Mouse (Mus musculus): ENCODE measurements around the gene Krtap19-2. TPM values are rescaled to one million over a fixed set of nuclear protein-coding genes. Genes with fewer than 3 reads are reported as not detected.

The Krtap19-2 gene
- not detected in 2 replicates for polyA plus RNA-seq (2016; fragmentation: Nextera tagmentation; extraction: Ambion mirVana)

DNA sequence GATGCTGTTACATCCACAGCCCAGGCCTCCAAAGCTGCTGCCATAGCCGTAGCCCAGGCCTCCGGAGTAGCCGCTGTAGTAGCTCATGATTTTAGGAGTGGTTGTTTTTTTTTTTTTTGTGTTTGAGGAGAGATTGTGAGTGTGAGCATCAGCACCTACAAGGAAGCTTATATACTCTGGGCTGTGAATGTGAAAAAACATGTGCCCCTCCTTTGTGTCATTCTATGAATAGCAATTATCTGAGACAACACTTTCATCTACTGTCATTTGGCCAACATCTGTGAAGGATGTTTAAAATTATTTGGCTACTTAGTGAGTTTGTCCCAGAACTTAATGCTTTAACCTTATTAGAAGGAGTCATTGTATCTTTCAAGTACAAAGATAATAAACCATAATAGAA is at the start of gene Krtap19-2:
TSS of gene Krtap19-2 (minus strand) at position 101 of the 400 bp plus-strand sequence.
- DNase-seq (ENCODE audit: low spot score), result no peak
- Histone ChIP-seq H3K27me3 (ENCODE audit: low read depth, poor library complexity, severe bottlenecking) (no peaks in the 10 kb centered on the region), H3K36me3 (no peaks in the 10 kb centered on the region), H3K4me1 (no peaks in the 10 kb centered on the region), H3K4me3 (no peak within 1 kb of the TSS), H3K9me3 (replicated peaks) (no peaks in the 10 kb centered on the region), H3K27ac (replicated peaks) (no peak within 1 kb of the TSS)
- WGBS, result 94% methylated on average over 3 of the region's 3 CpGs

DNA sequence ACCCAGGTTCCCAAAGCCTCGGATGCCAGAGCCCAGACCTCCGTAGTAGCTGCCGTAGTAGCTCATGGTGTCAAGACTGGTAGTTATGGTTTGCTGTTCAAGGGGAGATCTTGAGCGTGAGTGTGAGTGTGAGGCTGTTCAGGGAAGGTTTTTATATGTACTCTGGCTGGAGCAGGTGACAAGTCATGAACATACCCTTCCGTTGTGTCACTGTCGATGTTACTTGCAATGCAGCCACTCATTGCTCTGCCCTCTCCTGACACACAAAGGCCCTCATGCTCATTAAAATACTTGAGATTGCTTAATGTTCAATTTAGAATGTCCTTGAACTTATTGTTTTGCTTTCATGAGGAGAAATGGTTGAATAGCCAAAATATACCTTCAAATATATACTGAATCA is 22.3 kb upstream of the Krtap19-2 start, which contains the start of gene Krtap19-5:
TSS of gene Krtap19-5 (minus strand) at position 101 of the 400 bp plus-strand sequence.
- no peaks in the 10 kb centered on the region for H3K4me1 ChIP-seq
- H3K27ac ChIP-seq (replicated peaks), result no peak within 1 kb of the TSS
- H3K36me3 ChIP-seq, result no peaks in the 10 kb centered on the region
- H3K9me3 ChIP-seq (replicated peaks), result no peaks in the 10 kb centered on the region
- DNase-seq (ENCODE audit: low spot score), result no peak
- no peaks in the 10 kb centered on the region for H3K27me3 ChIP-seq (ENCODE audit: low read depth, poor library complexity, severe bottlenecking)
- no peak within 1 kb of the TSS for H3K4me3 ChIP-seq
- 96% methylated on average over 6 of the region's 6 CpGs for WGBS

DNA sequence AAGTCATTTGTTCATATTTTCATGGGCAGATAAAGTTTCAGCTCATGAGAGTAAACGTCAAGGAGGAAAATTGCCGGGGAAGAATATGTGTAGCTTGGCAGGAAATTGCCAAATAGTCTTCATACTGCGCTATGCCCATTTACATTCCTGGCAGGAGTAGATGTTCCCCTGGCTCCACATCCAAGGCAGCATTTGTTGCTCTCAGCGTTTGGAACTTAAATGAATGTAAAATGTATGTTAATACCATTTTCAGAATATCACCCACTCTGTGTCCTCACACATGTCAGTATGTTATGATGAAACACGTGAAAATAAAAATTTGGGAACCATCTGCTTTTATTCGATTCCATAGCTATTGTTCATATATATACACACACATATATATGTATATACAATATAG is 12.8 kb upstream of the Krtap19-2 start:
- no peaks in the 10 kb centered on the region for H3K36me3 ChIP-seq
- no peaks in the 10 kb centered on the region for H3K9me3 ChIP-seq (replicated peaks)
- H3K4me1 ChIP-seq, result no peaks in the 10 kb centered on the region
- no peak for DNase-seq (ENCODE audit: low spot score)
- H3K27ac ChIP-seq (replicated peaks), result no peak overlapping the region
- no peaks in the 10 kb centered on the region for H3K27me3 ChIP-seq (ENCODE audit: low read depth, poor library complexity, severe bottlenecking)
- WGBS, result 93% methylated on average over 6 of the region's 6 CpGs
- no peak overlapping the region for H3K4me3 ChIP-seq

DNA sequence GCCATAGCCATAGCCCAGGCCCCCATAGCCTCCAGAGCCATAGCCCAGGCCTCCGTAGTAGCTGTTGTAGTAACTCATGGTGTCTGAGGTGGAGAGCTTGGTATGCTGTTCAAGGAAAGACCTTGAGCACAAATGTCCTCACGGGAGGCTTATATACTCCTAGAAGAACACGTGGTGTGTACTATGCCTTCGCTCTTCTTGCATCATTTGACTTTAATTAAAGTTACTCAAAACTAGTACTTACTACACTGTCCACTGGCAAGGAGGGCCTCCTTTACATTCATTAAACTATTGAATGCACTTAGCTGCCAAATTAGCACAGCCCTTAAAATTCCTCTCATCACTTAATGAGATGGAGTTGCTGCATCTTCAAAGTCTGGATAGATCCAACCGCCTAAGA is 10.9 kb upstream of the Krtap19-2 start, which contains the start of gene Krtap19-4:
TSS of gene Krtap19-4 (minus strand) at position 101 of the 400 bp plus-strand sequence.
- 93% methylated on average over 5 of the region's 5 CpGs for WGBS
- H3K27me3 ChIP-seq (ENCODE audit: low read depth, poor library complexity, severe bottlenecking), result no peaks in the 10 kb centered on the region
- H3K27ac ChIP-seq (replicated peaks), result no peak within 1 kb of the TSS
- H3K9me3 ChIP-seq (replicated peaks), result no peaks in the 10 kb centered on the region
- H3K36me3 ChIP-seq, result no peaks in the 10 kb centered on the region
- DNase-seq (ENCODE audit: low spot score), result no peak
- no peak within 1 kb of the TSS for H3K4me3 ChIP-seq
- H3K4me1 ChIP-seq, result no peaks in the 10 kb centered on the region

DNA sequence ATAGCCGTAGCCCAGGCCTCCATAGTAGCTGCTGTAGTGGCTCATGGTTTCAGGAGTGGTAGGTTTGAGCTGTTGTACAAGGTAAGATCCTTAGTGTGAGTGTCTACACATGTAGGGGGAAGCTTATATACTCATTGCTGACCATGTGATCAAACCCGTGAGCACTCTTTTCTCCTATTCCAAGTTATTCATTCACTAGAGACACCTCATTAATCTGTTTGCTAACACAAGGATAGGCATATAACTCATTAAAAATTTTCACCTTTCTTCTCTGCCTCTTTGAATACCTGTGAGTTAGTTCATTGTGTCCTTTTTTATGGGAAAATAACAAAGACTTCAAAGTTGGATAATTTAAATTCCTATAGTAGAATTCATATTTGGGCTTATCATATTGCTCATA is 3.9 kb upstream of the Krtap19-2 start, which contains the start of gene Krtap19-3:
TSS of gene Krtap19-3 (minus strand) at position 101 of the 400 bp plus-strand sequence.
- Histone ChIP-seq H3K27me3 (ENCODE audit: low read depth, poor library complexity, severe bottlenecking) (no peaks in the 10 kb centered on the region), H3K36me3 (no peaks in the 10 kb centered on the region), H3K27ac (replicated peaks) (no peak within 1 kb of the TSS), H3K4me3 (no peak within 1 kb of the TSS), H3K9me3 (replicated peaks) (no peaks in the 10 kb centered on the region), H3K4me1 (no peaks in the 10 kb centered on the region)
- DNase-seq (ENCODE audit: low spot score), result no peak
- 89% methylated on average over 2 of the region's 2 CpGs for WGBS

DNA sequence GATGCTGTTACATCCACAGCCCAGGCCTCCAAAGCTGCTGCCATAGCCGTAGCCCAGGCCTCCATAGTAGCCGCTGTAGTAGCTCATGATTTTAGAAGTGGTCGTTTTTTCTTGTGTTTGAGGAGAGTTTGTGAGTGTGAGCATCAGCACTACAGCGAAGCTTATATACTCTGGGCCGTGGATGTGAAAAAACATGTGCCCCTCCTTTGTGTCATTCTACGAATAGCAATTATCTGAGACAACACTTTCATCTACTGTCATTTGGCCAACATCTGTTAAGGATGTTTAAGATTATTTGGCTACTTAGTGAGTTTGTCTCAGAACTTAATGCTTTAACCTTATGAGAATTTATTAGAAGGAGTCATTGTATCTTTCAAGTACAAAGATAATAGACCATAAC is 4.8 kb downstream of the Krtap19-2 start, which contains the start of gene Krtap19-1:
TSS of gene Krtap19-1 (minus strand) at position 101 of the 400 bp plus-strand sequence.
- Histone ChIP-seq H3K4me1 (no peaks in the 10 kb centered on the region), H3K36me3 (no peaks in the 10 kb centered on the region), H3K4me3 (no peak within 1 kb of the TSS), H3K9me3 (replicated peaks) (no peaks in the 10 kb centered on the region), H3K27me3 (ENCODE audit: low read depth, poor library complexity, severe bottlenecking) (no peaks in the 10 kb centered on the region), H3K27ac (replicated peaks) (no peak within 1 kb of the TSS)
- DNase-seq (ENCODE audit: low spot score), result no peak
- 94% methylated on average over 6 of the region's 6 CpGs for WGBS

DNA sequence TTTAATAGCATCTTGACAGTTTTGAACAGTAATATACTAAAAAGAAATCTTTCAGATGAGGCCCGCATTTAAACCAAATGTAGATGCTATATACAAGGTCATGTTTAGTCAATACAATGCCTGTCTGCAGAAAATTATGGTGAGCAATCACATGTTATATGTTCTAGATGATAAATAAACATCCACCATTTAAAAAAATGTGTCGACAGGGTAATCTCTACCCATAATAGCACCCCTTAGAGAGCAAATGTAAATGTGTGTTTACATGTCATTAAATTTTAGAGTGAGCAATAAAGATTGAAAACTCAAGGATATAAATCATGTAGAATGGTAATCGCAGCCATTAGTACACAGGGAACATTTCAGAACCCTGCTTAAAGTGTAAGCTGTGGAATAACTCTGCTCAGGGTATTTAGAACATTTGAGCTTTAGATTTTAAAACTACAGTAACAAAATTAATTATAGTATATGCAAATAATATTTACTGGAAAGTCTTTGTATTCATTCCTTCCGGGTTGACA is 9.1 kb downstream of the Krtap19-2 start:
- Histone ChIP-seq H3K27ac (replicated peaks) (no peak overlapping the region), H3K36me3 (no peaks in the 10 kb centered on the region), H3K4me1 (no peaks in the 10 kb centered on the region), H3K9me3 (replicated peaks) (no peaks in the 10 kb centered on the region), H3K4me3 (no peak overlapping the region), H3K27me3 (ENCODE audit: low read depth, poor library complexity, severe bottlenecking) (no peaks in the 10 kb centered on the region)
- DNase-seq (ENCODE audit: low spot score), result no peak
- 91% methylated on average over 4 of the region's 4 CpGs for WGBS

DNA sequence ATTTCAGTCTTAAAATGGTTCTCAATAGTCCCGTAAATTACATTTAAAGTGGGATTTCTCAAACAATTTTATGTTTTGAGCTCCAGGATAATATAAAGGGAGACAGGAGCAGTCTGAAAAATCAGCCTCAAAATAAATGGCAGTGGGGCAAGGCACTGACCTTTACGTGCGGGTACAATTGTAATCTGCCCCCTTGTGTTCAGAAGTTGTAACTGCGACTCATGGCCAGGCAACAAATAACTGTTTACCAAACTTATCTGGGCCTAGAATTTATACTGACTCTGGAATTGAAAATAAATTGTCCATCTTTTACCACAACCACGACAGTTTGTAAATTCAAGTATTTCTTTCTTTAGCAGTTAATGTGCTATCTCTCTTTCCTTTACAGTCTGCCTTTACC is 22.6 kb downstream of the Krtap19-2 start:
- Histone ChIP-seq H3K9me3 (replicated peaks) (no peaks in the 10 kb centered on the region), H3K4me3 (no peak overlapping the region), H3K36me3 (no peaks in the 10 kb centered on the region), H3K4me1 (no peaks in the 10 kb centered on the region), H3K27me3 (ENCODE audit: low read depth, poor library complexity, severe bottlenecking) (no peaks in the 10 kb centered on the region), H3K27ac (replicated peaks) (no peak overlapping the region)
- WGBS, result 11% methylated on average over 5 of the region's 5 CpGs
- DNase-seq (ENCODE audit: low spot score), result no peak

DNA sequence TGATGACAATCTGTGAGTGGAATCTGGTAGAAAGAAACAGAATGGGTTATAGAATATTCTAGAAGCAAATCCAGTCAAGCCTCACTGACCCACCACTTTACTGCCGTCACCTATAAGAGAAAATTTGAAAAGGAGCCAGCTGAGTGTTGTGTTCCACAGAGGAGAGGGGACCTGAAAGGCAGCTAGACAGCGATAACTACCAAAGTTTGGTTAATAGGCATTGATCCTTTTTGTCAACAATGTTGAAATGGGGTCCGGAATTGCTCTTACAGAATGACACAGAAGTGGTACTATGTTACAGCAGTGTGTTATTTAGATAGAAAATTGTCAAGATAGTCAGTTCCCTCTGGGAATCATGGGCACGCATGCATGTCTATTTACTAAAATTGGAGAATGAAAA is 25.5 kb downstream of the Krtap19-2 start:
- 89% methylated on average over 4 of the region's 4 CpGs for WGBS
- Histone ChIP-seq H3K27me3 (ENCODE audit: low read depth, poor library complexity, severe bottlenecking) (no peaks in the 10 kb centered on the region), H3K27ac (replicated peaks) (no peak overlapping the region), H3K4me3 (no peak overlapping the region), H3K36me3 (no peaks in the 10 kb centered on the region), H3K4me1 (no peaks in the 10 kb centered on the region), H3K9me3 (replicated peaks) (no peaks in the 10 kb centered on the region)
- no peak for DNase-seq (ENCODE audit: low spot score)

DNA sequence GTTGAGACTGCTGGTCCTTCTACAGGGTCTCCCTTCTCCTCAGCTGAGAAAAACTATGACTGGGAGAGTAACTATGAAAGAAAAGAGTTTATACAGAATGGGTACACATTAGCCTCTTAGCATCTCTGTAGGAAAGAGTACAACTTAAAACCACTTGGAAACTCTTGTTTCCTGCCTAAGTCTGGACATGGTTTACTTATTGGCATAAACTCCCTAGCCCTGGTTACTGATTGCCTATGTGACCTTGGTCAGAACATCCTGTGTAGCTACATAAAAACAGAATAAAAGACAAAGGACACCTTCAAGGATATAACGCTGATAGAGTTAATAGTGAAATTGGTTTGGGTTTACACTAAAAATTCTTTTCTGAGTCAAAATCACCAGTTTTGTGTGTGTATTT is 26.7 kb downstream of the Krtap19-2 start:
- no peaks in the 10 kb centered on the region for H3K9me3 ChIP-seq (replicated peaks)
- no peak for DNase-seq (ENCODE audit: low spot score)
- no peak overlapping the region for H3K4me3 ChIP-seq
- H3K27ac ChIP-seq (replicated peaks), result no peak overlapping the region
- no peaks in the 10 kb centered on the region for H3K4me1 ChIP-seq
- H3K36me3 ChIP-seq, result no peaks in the 10 kb centered on the region
- 95% methylated on average over 1 of the region's 1 CpGs for WGBS
- H3K27me3 ChIP-seq (ENCODE audit: low read depth, poor library complexity, severe bottlenecking), result no peaks in the 10 kb centered on the region

DNA sequence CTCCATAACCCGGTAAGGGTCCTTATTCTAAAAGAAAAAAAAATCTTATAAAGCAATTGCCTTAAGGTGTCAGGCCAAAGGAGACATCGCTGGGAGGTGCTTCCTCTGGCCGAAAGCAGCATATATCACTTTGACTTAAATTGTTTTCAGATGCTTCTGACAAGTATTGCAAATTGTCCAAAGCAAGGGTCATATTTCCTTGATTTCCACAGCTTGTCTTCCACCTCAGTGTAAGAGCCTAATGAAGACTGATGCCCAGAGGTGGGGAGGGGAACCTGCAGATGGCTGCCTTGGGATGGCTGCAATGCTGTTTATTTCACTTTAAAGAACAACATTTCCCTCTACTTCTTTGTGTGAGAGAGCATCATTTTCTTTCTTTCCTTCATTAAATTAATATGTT is 47.1 kb downstream of the Krtap19-2 start:
- no peak overlapping the region for H3K4me3 ChIP-seq
- H3K27ac ChIP-seq (replicated peaks), result no peak overlapping the region
- H3K36me3 ChIP-seq, result no peaks in the 10 kb centered on the region
- DNase-seq (ENCODE audit: low spot score), result no peak
- H3K27me3 ChIP-seq (ENCODE audit: low read depth, poor library complexity, severe bottlenecking), result no peaks in the 10 kb centered on the region
- WGBS, result 81% methylated on average over 3 of the region's 3 CpGs
- no peaks in the 10 kb centered on the region for H3K4me1 ChIP-seq
- H3K9me3 ChIP-seq (replicated peaks), result no peaks in the 10 kb centered on the region

DNA sequence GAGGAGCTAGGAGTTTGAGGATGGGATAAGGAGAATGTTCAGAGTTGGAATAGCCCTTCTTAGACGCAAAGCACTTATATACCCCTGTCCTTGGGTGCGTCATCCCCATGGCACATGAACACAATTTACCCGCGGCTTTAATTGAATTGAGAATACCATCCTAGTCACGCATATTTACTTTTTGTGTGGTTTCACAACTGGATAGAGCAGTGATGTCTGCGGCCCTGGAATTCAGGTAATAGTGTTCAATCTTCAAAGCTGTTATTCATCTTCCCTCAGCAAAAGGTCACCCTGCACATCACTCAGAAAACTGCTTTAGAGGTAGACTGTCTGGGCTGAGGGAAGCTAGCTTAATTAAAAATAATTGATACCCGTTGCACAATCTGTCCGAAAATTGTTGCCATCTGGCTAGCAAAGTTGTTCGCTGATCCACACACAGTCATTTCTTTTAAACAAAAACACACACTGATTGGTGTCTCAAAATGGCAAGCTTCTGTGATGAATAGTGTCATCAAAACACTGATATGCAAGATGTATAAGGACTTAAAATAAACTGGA is 47.9 kb downstream of the Krtap19-2 start, which contains the start of gene Krtap14:
TSS of gene Krtap14 (minus strand) at position 51 of the 558 bp plus-strand sequence.
- no peak for DNase-seq (ENCODE audit: low spot score)
- no peaks in the 10 kb centered on the region for H3K36me3 ChIP-seq

DNA sequence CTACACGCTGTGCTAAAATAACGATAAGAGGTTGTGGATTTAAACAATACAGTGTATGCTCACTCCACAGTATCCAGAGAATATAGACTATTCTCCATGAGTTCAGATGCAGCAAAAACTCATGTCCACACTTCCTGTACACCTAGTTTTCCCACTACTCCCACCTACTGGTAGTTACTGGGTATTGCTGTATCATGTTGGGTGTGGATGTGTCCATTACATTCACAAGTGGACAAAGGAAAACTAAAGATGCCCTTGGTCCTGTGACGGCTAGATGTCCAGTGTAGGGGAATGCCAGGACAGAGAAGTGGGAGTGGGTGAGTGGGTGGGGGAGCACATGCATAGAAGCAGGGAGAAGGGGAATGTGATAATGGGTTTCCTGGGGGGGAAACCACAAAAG is 50.3 kb downstream of the Krtap19-2 start:
- 80% methylated on average over 3 of the region's 3 CpGs for WGBS
- no peak overlapping the region for H3K27ac ChIP-seq (replicated peaks)
- H3K4me1 ChIP-seq, result no peaks in the 10 kb centered on the region
- no peak for DNase-seq (ENCODE audit: low spot score)
- H3K27me3 ChIP-seq (ENCODE audit: low read depth, poor library complexity, severe bottlenecking), result no peaks in the 10 kb centered on the region
- H3K36me3 ChIP-seq, result no peaks in the 10 kb centered on the region
- H3K9me3 ChIP-seq (replicated peaks), result no peaks in the 10 kb centered on the region
- no peak overlapping the region for H3K4me3 ChIP-seq

More for the DNA sequence above, 47.9 kb downstream of the Krtap19-2 start, which contains the start of gene Krtap14:
- H3K27me3 ChIP-seq (ENCODE audit: low read depth, poor library complexity, severe bottlenecking), result no peaks in the 10 kb centered on the region
- no peak within 1 kb of the TSS for H3K27ac ChIP-seq (replicated peaks)
- no peaks in the 10 kb centered on the region for H3K9me3 ChIP-seq (replicated peaks)
- 91% methylated on average over 9 of the region's 9 CpGs for WGBS
- no peak within 1 kb of the TSS for H3K4me3 ChIP-seq
- H3K4me1 ChIP-seq, result no peaks in the 10 kb centered on the region
